Mouse (Mus musculus) hindbrain, embryonic 14.5 days (tissue): ENCODE measurements around the gene Rora. TPM values are rescaled to one million over a fixed set of nuclear protein-coding genes. Genes with fewer than 3 reads are reported as not detected.

Experiments
- ATAC-seq: fragments of 200-750 bp; cut with Nextera tagmentation; 2 replicates; pipeline ENCODE4 v1.8.0; 2017; ENCODE audit warnings: moderate number of reproducible peaks, mild to moderate bottlenecking, moderate TSS enrichment, moderate library complexity; ENCODE audit not compliant: low FRiP score
- DNase-seq: peaks from one replicate; pipeline ENCODE4 v3.0.0-alpha.2; 2015; ENCODE audit warnings: low spot score
- H3K27ac ChIP-seq: fragments of 300-500 bp; sonication (generic); 2 replicates; pipeline ENCODE4 v1.5.1; 2014; ENCODE audit warnings: mild to moderate bottlenecking, moderate library complexity
- H3K27me3 ChIP-seq: fragments of 300-500 bp; sonication (generic); 2 replicates; pipeline ENCODE4 v1.6.1; 2014; ENCODE audit warnings: mild to moderate bottlenecking, low read length, mixed read lengths; ENCODE audit not compliant: control insufficient read depth, insufficient read depth
- H3K36me3 ChIP-seq: fragments of 300-500 bp; sonication (generic); replicated peaks from 2 replicates; pipeline ENCODE4 v1.6.1; 2014; ENCODE audit not compliant: control insufficient read depth, insufficient read depth
- H3K4me1 ChIP-seq: fragments of 300-500 bp; sonication (generic); replicated peaks from 2 replicates; pipeline ENCODE4 v1.6.1; 2014; ENCODE audit warnings: antibody characterized with exemption, low read length, mixed read lengths; ENCODE audit not compliant: control insufficient read depth, insufficient read depth
- H3K4me2 ChIP-seq: fragments of 300-500 bp; sonication (generic); replicated peaks from 2 replicates; pipeline ENCODE4 v1.6.1; 2014; ENCODE audit warnings: mild to moderate bottlenecking, moderate library complexity
- H3K4me3 ChIP-seq: fragments of 300-500 bp; sonication (generic); replicated peaks from 2 replicates; pipeline ENCODE4 v1.5.1; 2014; ENCODE audit warnings: mild to moderate bottlenecking, low read length
- H3K9ac ChIP-seq: fragments of 300-500 bp; sonication (generic); 2 replicates; pipeline ENCODE4 v1.6.1; 2014
- H3K9me3 ChIP-seq: fragments of 300-500 bp; sonication (generic); 2 replicates; pipeline ENCODE4 v1.6.1; 2016; ENCODE audit warnings: low read length; ENCODE audit not compliant: control insufficient read depth
- WGBS: fragments of 180-500 bp; shearing (Covaris S2); extraction: QIAGEN DNeasy Blood & Tissue Kit; methylation state at CpG from one replicate; pipeline ENCODE4 v1.1.7; 2014; 5-methylcytosine and 5-hydroxymethylcytosine counted together
- polyA plus RNA-seq: library from polyadenylated mRNA; unstranded; fragments of >200 nt; fragmentation: Nextera tagmentation; extraction: Ambion mirVana; gene quantifications from 2 replicates; pipeline ENCODE4 v1.2.1, GENCODE M21; 2014

Rora gene
- polyA plus RNA-seq, 1 experiment from 2014 or later: 22.0 TPM

DNA sequence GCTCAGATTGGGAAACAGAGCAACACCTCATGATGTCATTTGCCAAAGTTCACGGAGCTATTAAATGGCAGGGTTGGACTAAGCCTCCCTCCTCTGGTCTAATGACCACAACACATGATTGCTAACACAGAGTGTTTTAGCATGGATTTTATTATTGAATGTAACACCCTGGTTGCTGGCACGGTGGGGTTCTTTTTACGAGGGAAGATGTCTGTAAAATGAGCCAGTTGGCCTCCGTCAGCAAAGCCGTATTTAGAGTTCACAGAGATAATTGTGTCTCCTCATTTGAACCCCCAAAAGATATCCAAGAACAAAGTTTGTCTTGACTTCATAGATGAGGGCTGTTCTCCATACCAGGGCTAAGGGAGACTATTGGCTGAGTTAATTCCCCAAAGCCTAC is 398.3 kb downstream of the Rora start:
- no peaks in the 10 kb centered on the region for H3K36me3 ChIP-seq
- DNase-seq (no peak), ATAC-seq (no peak)
- H3K4me1 ChIP-seq: no peaks in the 10 kb centered on the region
- no peaks in the 10 kb centered on the region for H3K9me3 ChIP-seq
- WGBS: 92% methylated on average over 5 of the region's 5 CpGs
- no peak overlapping the region for H3K9ac ChIP-seq
- H3K27me3 ChIP-seq: no peaks in the 10 kb centered on the region
- H3K4me2 ChIP-seq: no peak overlapping the region
- no peak overlapping the region for H3K27ac ChIP-seq
- H3K4me3 ChIP-seq: no peak overlapping the region

DNA sequence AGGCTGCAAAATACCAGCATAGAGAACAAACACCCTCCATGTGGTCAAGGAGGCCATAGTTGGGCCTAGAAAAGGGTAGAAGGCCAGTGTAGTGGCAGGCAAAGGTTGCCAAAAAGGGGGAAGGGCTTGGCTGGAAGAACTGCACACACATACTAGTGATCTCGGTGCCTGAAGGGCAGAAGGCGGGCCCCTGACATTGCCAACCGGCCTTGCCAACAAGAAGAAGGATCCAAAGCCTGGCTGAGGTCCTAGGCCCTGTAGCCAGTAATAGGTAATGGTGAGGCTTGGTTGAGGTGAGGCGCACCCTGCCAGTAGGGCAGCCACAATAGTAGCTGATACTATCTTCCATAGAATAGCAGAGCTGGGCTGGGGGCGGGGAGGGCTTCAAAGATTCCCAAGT is 401.7 kb downstream of the Rora start:
- DNase-seq: no peak
- no peak for ATAC-seq
- Histone ChIP-seq H3K27me3 (no peaks in the 10 kb centered on the region), H3K36me3 (no peaks in the 10 kb centered on the region), H3K27ac (no peak overlapping the region), H3K4me2 (no peak overlapping the region), H3K9ac (no peak overlapping the region), H3K4me1 (no peaks in the 10 kb centered on the region), H3K9me3 (no peaks in the 10 kb centered on the region), H3K4me3 (no peak overlapping the region)
- WGBS: 97% methylated on average over 5 of the region's 5 CpGs

DNA sequence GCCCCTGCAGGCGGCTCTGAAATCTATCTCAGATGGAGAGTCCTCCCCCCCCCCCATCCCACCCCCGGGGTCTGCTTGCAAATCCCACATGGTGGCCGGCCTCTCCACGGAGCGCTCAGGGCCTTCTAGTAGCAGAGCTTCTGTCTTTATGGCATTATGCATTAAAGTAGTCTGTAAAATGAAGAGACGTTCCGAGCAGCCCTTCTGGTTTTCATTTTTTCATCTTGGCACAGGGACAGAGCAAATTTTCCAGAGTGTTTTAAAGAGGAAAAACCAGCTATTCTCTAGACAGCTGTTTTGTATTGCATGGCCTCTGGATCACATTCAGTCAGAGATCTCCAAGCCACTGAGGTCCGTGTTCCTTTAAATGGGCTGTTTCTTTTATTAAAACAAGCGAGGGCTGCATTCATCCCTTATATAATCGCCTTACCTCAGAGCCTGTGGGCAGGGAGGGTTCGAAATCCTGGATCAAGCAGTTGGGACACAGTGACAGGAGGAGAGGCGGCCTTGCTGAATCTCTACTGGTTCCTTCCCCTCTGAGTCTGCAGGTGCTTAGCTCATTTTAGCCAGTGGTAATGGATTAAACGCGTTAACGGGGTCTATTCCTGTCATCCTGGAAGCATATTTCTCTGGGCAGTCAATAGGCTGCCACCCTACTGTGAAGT is 417.7 kb downstream of the Rora start:
- no peak overlapping the region for H3K4me2 ChIP-seq
- ATAC-seq (no peak), DNase-seq (no peak)
- H3K27me3 ChIP-seq: no peaks in the 10 kb centered on the region
- no peaks in the 10 kb centered on the region for H3K9me3 ChIP-seq
- H3K4me1 ChIP-seq: 0 out of 2 replicates have a peak, but pooled peaks cover 4% of the 10 kb centered on the region
- H3K27ac ChIP-seq: no peak overlapping the region
- H3K36me3 ChIP-seq: no peaks in the 10 kb centered on the region
- H3K9ac ChIP-seq: no peak overlapping the region
- H3K4me3 ChIP-seq: no peak overlapping the region
- WGBS: 64% methylated on average over 15 of the region's 15 CpGs

DNA sequence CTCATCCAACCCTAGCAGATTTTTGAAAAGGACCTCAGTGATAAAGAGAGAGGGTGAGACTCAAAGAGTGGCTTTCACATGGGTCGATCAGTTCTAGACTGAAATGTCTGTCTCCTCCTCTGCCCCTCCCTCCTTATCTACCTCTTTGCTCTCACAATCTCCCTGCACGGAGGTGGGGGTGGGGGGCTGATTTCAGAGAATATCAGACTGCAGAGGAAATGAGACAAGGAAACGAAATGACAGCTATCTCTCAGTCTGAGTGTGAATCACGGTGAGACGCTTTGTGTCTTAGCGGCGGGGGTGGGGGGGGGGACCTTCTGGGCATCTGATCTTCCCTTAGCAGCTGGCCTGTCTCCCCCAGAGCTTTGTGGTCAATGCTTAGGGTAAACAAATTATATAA is 419.7 kb downstream of the Rora start:
- H3K9me3 ChIP-seq: no peaks in the 10 kb centered on the region
- H3K9ac ChIP-seq: no peak overlapping the region
- H3K27me3 ChIP-seq: no peaks in the 10 kb centered on the region
- ATAC-seq (no peak), DNase-seq (no peak)
- H3K36me3 ChIP-seq: no peaks in the 10 kb centered on the region
- H3K4me1 ChIP-seq: 0 out of 2 replicates have a peak, but pooled peaks cover 4% of the 10 kb centered on the region
- no peak overlapping the region for H3K27ac ChIP-seq
- WGBS: 72% methylated on average over 7 of the region's 7 CpGs
- no peak overlapping the region for H3K4me2 ChIP-seq
- no peak overlapping the region for H3K4me3 ChIP-seq

DNA sequence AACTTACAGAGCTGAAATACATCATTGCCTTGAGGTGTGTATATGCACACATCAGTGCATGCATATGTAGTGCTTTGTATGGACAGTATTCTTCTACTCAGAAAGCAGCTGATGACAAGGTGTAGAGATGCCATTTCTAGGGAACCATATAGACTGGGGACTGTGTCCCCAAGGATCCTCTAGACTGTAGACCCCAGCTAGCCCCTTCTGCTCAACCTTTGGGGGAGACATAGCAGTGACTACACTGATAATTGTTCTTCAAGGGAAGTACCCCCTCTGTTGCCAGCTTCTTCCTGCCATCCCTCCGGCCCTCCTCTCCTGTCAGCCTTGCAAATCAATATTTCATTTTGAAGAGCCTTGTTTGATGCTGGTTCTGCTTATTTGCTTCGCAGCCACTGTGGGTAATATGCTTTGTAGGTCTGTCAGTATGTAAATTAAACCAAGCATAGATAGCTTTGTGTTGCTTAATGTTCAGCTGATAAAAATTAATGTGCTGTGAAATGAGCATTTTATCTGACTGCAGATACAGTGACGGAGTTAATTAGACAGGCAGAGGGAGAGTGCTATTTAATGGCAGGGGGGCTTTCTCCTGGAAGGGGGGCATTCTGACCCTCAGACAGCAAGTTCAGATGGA is 430.6 kb downstream of the Rora start:
- H3K27me3 ChIP-seq: 0 out of 2 replicates have a peak, but pooled peaks cover 10% of the 10 kb centered on the region
- DNase-seq: no peak
- H3K36me3 ChIP-seq: no peaks in the 10 kb centered on the region
- H3K9me3 ChIP-seq: no peaks in the 10 kb centered on the region
- ATAC-seq: peak; percentile 62; the same call in 1 of the 2 replicates
- H3K4me1 ChIP-seq: peaks cover 15% of the 10 kb centered on the region
- peak overlapping the region; percentile 70 for H3K27ac ChIP-seq
- no peak overlapping the region for H3K4me2 ChIP-seq
- 14% methylated on average over 3 of the region's 3 CpGs for WGBS
- no peak overlapping the region for H3K4me3 ChIP-seq
- no peak overlapping the region for H3K9ac ChIP-seq

DNA sequence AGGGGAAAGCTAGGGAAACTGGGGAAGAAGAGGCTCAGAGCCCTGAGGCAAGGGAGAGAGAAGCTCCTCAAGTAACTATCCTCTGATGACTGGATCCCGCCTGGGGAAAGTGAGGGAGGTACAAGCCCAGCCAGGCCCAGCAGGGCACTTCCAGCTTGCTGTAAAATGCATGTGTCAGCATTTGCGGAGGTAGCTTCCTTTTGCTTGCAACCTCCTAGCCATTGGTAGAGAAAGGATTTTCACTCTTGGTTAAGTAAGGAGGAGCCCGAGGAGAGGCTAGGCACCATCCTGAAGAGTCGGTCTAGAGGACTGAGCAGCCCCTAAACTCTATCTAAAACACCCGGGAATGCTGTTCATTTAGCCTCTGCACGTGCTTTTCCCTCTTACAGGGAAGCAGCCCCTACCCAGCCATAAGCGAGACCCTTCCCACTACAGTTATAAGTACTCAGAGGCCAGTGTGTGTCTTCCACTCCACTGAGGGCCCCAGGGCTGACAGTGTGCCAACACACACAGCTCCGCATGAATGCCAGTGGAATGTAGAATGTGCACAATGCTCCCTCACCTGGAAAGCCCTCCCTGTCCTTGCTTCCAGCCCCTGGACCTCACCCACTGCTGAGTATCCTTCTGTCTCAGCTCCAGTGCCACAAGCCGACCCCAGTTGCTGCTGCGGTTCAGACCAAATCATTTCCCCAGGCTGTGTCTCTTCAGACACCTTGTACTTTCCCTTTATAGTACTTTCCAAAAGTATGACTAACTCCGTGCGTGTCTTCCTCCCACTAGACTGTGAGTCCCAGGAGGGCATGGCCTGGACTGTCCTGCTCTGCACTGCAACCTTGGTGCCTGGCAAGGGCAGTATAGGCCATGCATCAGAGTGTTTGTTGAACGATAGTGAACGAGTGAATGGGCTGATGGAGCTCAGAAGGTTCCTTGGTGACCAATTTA is 431.4 kb downstream of the Rora start:
- DNase-seq: peak; percentile 57
- no peak overlapping the region for H3K4me3 ChIP-seq
- WGBS: 63% methylated on average over 14 of the region's 14 CpGs
- H3K9me3 ChIP-seq: no peaks in the 10 kb centered on the region
- 0 out of 2 replicates have a peak, but pooled peaks have one; percentile 31 for ATAC-seq
- H3K9ac ChIP-seq: no peak overlapping the region
- H3K4me1 ChIP-seq: peaks cover 15% of the 10 kb centered on the region
- 0 out of 2 replicates have a peak, but pooled peaks cover 10% of the 10 kb centered on the region for H3K27me3 ChIP-seq
- peak overlapping the region; percentile 70 for H3K27ac ChIP-seq
- H3K36me3 ChIP-seq: no peaks in the 10 kb centered on the region
- H3K4me2 ChIP-seq: no peak overlapping the region

DNA sequence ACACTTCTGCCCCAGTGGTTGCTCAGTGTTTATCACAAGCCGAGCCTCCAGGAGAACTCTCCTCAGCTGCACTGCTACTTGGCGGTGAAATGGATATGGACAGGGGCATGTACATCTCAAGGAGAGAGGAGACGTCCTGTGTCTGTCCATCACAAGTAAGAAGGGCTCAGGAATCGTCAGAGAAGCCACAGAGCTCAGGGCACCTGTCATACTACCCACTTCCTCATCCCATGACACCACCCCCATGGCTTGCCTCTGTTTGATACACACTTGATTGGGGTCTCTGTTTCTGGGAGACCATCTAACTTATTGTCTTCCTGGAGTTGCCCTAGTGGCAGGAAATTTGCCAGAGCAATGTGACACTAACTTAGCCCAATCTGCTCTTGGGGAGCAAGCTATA is 433.3 kb downstream of the Rora start:
- Histone ChIP-seq H3K27ac (no peak overlapping the region), H3K9me3 (no peaks in the 10 kb centered on the region), H3K36me3 (no peaks in the 10 kb centered on the region), H3K4me2 (no peak overlapping the region), H3K4me1 (peaks cover 23% of the 10 kb centered on the region), H3K4me3 (no peak overlapping the region), H3K9ac (no peak overlapping the region), H3K27me3 (0 out of 2 replicates have a peak, but pooled peaks cover 6% of the 10 kb centered on the region)
- ATAC-seq (no peak), DNase-seq (no peak)
- WGBS: 90% methylated on average over 4 of the region's 4 CpGs

DNA sequence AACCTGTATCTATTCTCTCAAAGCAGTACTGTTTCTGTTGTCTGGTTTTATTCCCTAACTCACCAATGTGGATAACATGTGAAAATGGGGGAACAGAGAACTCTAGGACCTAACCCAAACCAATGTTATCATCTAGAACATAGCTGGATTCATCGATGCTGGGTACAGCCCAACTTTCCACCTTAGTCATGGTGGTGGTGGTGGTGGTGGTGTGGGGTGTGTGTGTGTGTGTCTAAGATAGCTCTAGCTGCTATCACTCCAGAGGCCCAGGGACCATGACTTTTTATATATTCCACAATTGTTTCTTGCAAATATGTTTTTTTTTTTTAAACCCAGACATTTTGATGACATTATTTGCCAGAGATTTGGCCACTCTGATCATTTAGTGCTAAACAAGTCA is 433.7 kb downstream of the Rora start:
- Histone ChIP-seq H3K4me3 (no peak overlapping the region), H3K4me2 (no peak overlapping the region), H3K9ac (no peak overlapping the region), H3K36me3 (no peaks in the 10 kb centered on the region), H3K27ac (no peak overlapping the region), H3K9me3 (no peaks in the 10 kb centered on the region), H3K4me1 (peaks cover 26% of the 10 kb centered on the region), H3K27me3 (0 out of 2 replicates have a peak, but pooled peaks cover under 1% of the 10 kb centered on the region)
- 97% methylated on average over 1 of the region's 1 CpGs for WGBS
- DNase-seq (no peak), ATAC-seq (no peak)

DNA sequence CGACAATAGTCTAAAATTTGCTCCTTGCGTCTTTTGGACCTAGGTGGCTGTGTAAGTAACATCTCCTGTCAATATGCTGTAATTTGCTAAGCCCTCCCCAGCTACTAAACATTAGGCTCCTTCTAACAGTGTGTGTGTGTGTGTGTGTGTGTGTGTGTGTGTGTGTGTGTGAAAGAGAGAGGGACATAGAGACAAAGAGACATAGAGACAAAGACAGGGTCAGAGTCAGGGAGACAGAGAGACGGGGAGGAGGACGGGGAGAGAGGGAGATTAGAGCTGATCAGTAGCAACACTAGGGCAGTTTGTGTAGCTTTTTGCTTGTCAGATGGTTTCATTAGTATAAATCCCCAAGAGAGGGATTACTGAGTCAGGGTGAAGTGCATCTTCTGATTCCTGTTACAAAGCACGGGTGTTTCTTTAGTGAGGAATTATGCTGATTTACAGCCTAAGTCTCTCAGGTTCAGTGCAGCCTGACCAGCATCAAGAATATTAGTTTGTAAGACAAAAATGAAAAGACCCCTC is 437.2 kb downstream of the Rora start:
- peaks cover 12% of the 10 kb centered on the region; the same call in 1 of the 2 replicates for H3K4me1 ChIP-seq
- H3K36me3 ChIP-seq: no peaks in the 10 kb centered on the region
- no peak overlapping the region for H3K4me2 ChIP-seq

More for the DNA sequence above, 437.2 kb downstream of the Rora start:
- ATAC-seq (no peak), DNase-seq (no peak)
- no peak overlapping the region for H3K4me3 ChIP-seq
- H3K9me3 ChIP-seq: no peaks in the 10 kb centered on the region
- WGBS: 41% methylated on average over 5 of the region's 5 CpGs
- H3K27me3 ChIP-seq: no peaks in the 10 kb centered on the region
- H3K27ac ChIP-seq: no peak overlapping the region
- no peak overlapping the region for H3K9ac ChIP-seq
